Mouse (Mus musculus): ENCODE data around the gene Pid1. TPM values are rescaled to one million over a fixed set of nuclear protein-coding genes. Genes with fewer than 3 reads are reported as not detected.

Pid1 gene
- polyA plus RNA-seq, 2 experiments, result 5.4 to 12.3 TPM

DNA sequence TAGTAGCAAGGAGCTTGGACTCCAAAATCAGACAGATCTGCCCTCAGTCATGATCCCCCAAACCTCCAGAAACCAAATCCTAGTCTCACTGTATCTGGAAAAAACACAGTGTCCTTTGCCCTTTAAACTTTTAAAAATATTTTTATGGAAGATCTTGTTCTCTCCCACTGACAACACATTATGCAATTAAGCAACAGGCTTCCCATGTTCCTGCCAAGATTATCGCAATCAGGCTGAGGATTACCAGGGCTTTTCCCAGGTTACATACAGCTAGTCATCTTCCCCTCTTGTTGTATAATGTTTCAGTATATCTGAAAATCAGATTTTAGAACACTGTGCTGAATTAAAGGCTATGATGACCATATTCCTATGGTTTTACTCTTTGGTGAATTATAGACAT is 64.3 kb downstream of the Pid1 start:
- Histone ChIP-seq H3K9me3 (ENCODE audit: control insufficient read depth, low read length) (no peaks in the 10 kb centered on the region), H3K4me1 (replicated peaks; ENCODE audit: control insufficient read depth in 2 of 2, insufficient read depth in 2 of 2, low read length in 1 of 2) (no peaks in the 10 kb centered on the region), H3K27me3 (ENCODE audit: control insufficient read depth, insufficient read depth, low read length) (no peaks in the 10 kb centered on the region), H3K4me2 (ENCODE audit: low read depth) (no peak overlapping the region), H3K27ac (no peak overlapping the region), H3K4me3 (ENCODE audit: insufficient read depth in 1 of 2, low read depth in 2 of 2, low read length in 2 of 2) (no peak overlapping the region), H3K36me3 (replicated peaks; ENCODE audit: control insufficient read depth, insufficient read depth, low read depth) (no peaks in the 10 kb centered on the region), H3K9ac (replicated peaks) (no peak overlapping the region)
- 59% methylated on average over 1 of the region's 1 CpGs for WGBS (ENCODE audit: insufficient replicate concordance)
- ATAC-seq (ENCODE audit: insufficient read depth) (no peak), DNase-seq (ENCODE audit: low read depth in 3 of 3, low spot score in 3 of 3) (no peak)
- TF ChIP-seq CTCF (IDR thresholded peaks at IDR 0.05; ENCODE audit: low read depth) (no peak), EP300 (IDR thresholded peaks at IDR 0.05; ENCODE audit: low read depth) (no peak)

GRCm38 (mm10) chr1:84286682-84287111 is 77.3 kb downstream of the Pid1 start:
- no peaks in the 10 kb centered on the region; a peak in 1 of 4 replicates for H3K4me1 ChIP-seq (replicated peaks; ENCODE audit: control insufficient read depth in 2 of 2, insufficient read depth in 2 of 2, low read length in 1 of 2)
- H3K9ac ChIP-seq (replicated peaks), result no peak overlapping the region
- H3K9me3 ChIP-seq (ENCODE audit: control insufficient read depth, low read length), result no peaks in the 10 kb centered on the region
- WGBS (ENCODE audit: insufficient replicate concordance), result 26% methylated on average over 6 of the region's 6 CpGs
- no peaks in the 10 kb centered on the region for H3K27me3 ChIP-seq (ENCODE audit: control insufficient read depth, insufficient read depth, low read length)
- no peak overlapping the region for H3K4me2 ChIP-seq (ENCODE audit: low read depth)
- TF ChIP-seq EP300 (IDR thresholded peaks at IDR 0.05; ENCODE audit: low read depth) (no peak), CTCF (IDR thresholded peaks at IDR 0.05; ENCODE audit: low read depth) (peak; percentile 66)
- no peak overlapping the region for H3K4me3 ChIP-seq (ENCODE audit: insufficient read depth in 1 of 2, low read depth in 2 of 2, low read length in 2 of 2)
- H3K36me3 ChIP-seq (replicated peaks; ENCODE audit: control insufficient read depth, insufficient read depth, low read depth), result no peaks in the 10 kb centered on the region
- DNase-seq (ENCODE audit: low read depth in 3 of 3, low spot score in 3 of 3), result no peak
- no peak for ATAC-seq (ENCODE audit: insufficient read depth)
- no peak overlapping the region for H3K27ac ChIP-seq

- no peak overlapping the region for H3K9ac ChIP-seq (replicated peaks)
- ATAC-seq (ENCODE audit: insufficient read depth) (no peak), DNase-seq (ENCODE audit: low read depth in 3 of 3, low spot score in 3 of 3) (no peak)
- no peaks in the 10 kb centered on the region for H3K36me3 ChIP-seq (replicated peaks; ENCODE audit: control insufficient read depth, insufficient read depth, low read depth)
- no peaks in the 10 kb centered on the region for H3K9me3 ChIP-seq (ENCODE audit: control insufficient read depth, low read length)
- H3K4me3 ChIP-seq (ENCODE audit: insufficient read depth in 1 of 2, low read depth in 2 of 2, low read length in 2 of 2), result no peak overlapping the region
- WGBS (ENCODE audit: insufficient replicate concordance), result 53% methylated on average over 7 of the region's 7 CpGs
- H3K4me2 ChIP-seq (ENCODE audit: low read depth), result no peak overlapping the region
- no peaks in the 10 kb centered on the region for H3K27me3 ChIP-seq (ENCODE audit: control insufficient read depth, insufficient read depth, low read length)
- H3K4me1 ChIP-seq (replicated peaks; ENCODE audit: control insufficient read depth in 2 of 2, insufficient read depth in 2 of 2, low read length in 1 of 2), result no peaks in the 10 kb centered on the region; a peak in 1 of 4 replicates
- TF ChIP-seq EP300 (IDR thresholded peaks at IDR 0.05; ENCODE audit: low read depth) (no peak), CTCF (IDR thresholded peaks at IDR 0.05; ENCODE audit: low read depth) (no peak)
- H3K27ac ChIP-seq, result no peak overlapping the region
Measured at GRCm38 (mm10) chr1:84285620-84286019, 78.4 kb downstream of the Pid1 start.

DNA sequence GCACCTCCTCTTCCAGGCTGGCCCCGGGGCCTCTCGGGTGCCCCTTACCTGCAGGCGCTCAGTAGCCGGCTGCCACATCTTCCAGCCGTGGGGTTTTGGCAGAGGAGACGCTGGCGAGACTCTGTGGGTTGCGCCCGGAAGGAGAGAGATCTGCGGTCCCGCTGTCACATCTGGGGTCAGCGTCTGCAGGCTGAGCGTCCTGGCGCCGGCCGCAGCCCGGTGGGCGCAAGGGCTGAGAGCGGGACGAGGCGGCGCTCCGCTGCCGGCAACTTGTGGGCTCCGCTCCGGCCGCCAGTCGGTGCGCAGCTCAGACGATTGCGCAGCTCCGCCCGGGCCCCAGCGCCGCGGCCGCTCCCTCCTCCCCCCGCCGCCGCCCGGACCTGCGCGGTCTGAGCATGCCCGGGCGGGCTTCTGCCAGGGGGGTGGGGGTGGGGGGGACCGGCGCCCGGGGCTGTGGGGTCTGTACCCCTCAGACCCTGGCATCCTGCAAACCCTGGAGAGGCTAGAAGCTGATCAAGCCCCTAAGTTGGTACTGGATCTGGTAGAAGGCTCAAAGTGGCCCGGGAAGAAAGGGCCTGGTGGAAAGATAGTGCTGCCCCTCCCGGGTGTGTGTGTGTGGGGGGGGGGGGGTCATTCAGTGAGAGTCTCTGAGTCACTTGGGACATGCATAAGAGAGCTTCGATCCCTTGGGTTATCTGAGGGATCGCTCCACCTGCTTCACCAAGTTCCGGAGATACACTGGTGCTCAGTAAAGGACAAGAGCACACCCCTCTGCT is 79.5 kb downstream of the Pid1 start:
- peak overlapping the region; percentile 52 to 66 for H3K4me3 ChIP-seq (ENCODE audit: insufficient read depth in 1 of 2, low read depth in 2 of 2, low read length in 2 of 2)
- 2% methylated on average over 42 of the region's 53 CpGs for WGBS (ENCODE audit: insufficient replicate concordance)
- no peak for DNase-seq (ENCODE audit: low read depth in 3 of 3, low spot score in 3 of 3)
- no peaks in the 10 kb centered on the region for H3K27me3 ChIP-seq (ENCODE audit: control insufficient read depth, insufficient read depth, low read length)
- no peak overlapping the region for H3K27ac ChIP-seq
- no peak overlapping the region for H3K9ac ChIP-seq (replicated peaks)
- H3K9me3 ChIP-seq (ENCODE audit: control insufficient read depth, low read length), result no peaks in the 10 kb centered on the region
- H3K4me1 ChIP-seq (replicated peaks; ENCODE audit: control insufficient read depth in 2 of 2, insufficient read depth in 2 of 2, low read length in 1 of 2), result peaks cover 0 to 2% of the 10 kb centered on the region in 2 experiments; a peak in 1 of 4 replicates
- H3K4me2 ChIP-seq (ENCODE audit: low read depth), result peak overlapping the region; percentile 37
- no peaks in the 10 kb centered on the region for H3K36me3 ChIP-seq (replicated peaks; ENCODE audit: control insufficient read depth, insufficient read depth, low read depth)
- TF ChIP-seq CTCF (IDR thresholded peaks at IDR 0.05; ENCODE audit: low read depth), result no peak
- no peak for TF ChIP-seq EP300 (IDR thresholded peaks at IDR 0.05; ENCODE audit: low read depth)
- ATAC-seq (ENCODE audit: insufficient read depth), result peak; percentile 61

DNA sequence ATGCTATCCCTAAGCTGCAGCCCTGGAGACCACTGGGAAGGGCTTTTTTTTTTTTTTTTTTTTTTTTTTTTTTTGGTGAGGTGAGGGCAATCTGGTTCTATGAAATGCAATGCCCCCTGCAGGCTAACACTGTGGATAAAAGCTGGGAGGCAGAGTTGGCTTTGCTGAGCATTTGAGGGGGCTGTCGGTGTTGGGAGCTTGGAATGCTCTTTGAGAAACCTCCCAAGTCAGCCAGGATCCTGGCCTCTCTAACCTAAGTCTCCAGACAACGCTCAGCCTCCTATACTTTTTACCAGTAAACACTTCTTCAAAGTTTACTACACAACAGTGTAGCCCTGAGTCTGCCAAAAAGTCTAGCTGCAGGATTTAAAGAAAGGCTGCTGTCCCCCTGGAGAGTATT is 80.9 kb downstream of the Pid1 start:
- TF ChIP-seq EP300 (IDR thresholded peaks at IDR 0.05; ENCODE audit: low read depth), result no peak
- TF ChIP-seq CTCF (IDR thresholded peaks at IDR 0.05; ENCODE audit: low read depth), result 0 out of 2 replicates have a peak, but pooled peaks have one; percentile 20
- WGBS (ENCODE audit: insufficient replicate concordance), result 0% methylated on average over 2 of the region's 2 CpGs

More for the DNA sequence above, 80.9 kb downstream of the Pid1 start:
- ATAC-seq (ENCODE audit: insufficient read depth) (no peak), DNase-seq (ENCODE audit: low read depth in 3 of 3, low spot score in 3 of 3) (no peak)
- Histone ChIP-seq H3K27ac (no peak overlapping the region), H3K4me3 (ENCODE audit: insufficient read depth in 1 of 2, low read depth in 2 of 2, low read length in 2 of 2) (peak overlapping the region; percentile 52 to 66), H3K9me3 (ENCODE audit: control insufficient read depth, low read length) (no peaks in the 10 kb centered on the region), H3K36me3 (replicated peaks; ENCODE audit: control insufficient read depth, insufficient read depth, low read depth) (no peaks in the 10 kb centered on the region), H3K4me2 (ENCODE audit: low read depth) (peak overlapping the region; percentile 40), H3K9ac (replicated peaks) (no peak overlapping the region), H3K27me3 (ENCODE audit: control insufficient read depth, insufficient read depth, low read length) (no peaks in the 10 kb centered on the region), H3K4me1 (replicated peaks; ENCODE audit: control insufficient read depth in 2 of 2, insufficient read depth in 2 of 2, low read length in 1 of 2) (peaks cover 0 to 2% of the 10 kb centered on the region in 2 experiments; a peak in 1 of 4 replicates)
